Mouse (Mus musculus) forebrain, postnatal 0 days (tissue): ENCODE measurements around the gene Il6ra. TPM values are rescaled to one million over a fixed set of nuclear protein-coding genes. Genes with fewer than 3 reads are reported as not detected.

Source experiments
- ATAC-seq: fragments of 200-750 bp; cut with Nextera tagmentation; 2 replicates; pipeline ENCODE4 v1.8.0; 2017; ENCODE audit warnings: mild to moderate bottlenecking, moderate library complexity
- DNase-seq: peaks from one replicate; pipeline ENCODE4 v3.0.0-alpha.2; 2015
- H3K27ac ChIP-seq: fragments of 300-500 bp; sonication (generic); 2 replicates; pipeline ENCODE4 v1.5.1; 2014; ENCODE audit warnings: low read depth, mild to moderate bottlenecking, antibody characterized with exemption, low read length, moderate library complexity, mixed read lengths
- H3K27me3 ChIP-seq: fragments of 300-500 bp; sonication (generic); 2 replicates; pipeline ENCODE4 v1.6.1; 2014; ENCODE audit warnings: mild to moderate bottlenecking, low read length, mixed read lengths; ENCODE audit not compliant: insufficient read depth
- H3K36me3 ChIP-seq: fragments of 300-500 bp; sonication (generic); 2 replicates; pipeline ENCODE4 v1.6.1; 2014; ENCODE audit warnings: mild to moderate bottlenecking, moderate library complexity; ENCODE audit not compliant: insufficient read depth
- H3K4me1 ChIP-seq: fragments of 300-500 bp; sonication (generic); 2 replicates; pipeline ENCODE4 v1.6.1; 2014; ENCODE audit warnings: antibody characterized with exemption; ENCODE audit not compliant: insufficient read depth
- H3K4me2 ChIP-seq: fragments of 300-500 bp; sonication (generic); 2 replicates; pipeline ENCODE4 v1.6.1; 2014; ENCODE audit warnings: low read depth, mild to moderate bottlenecking, moderate library complexity
- H3K4me3 ChIP-seq: fragments of 300-500 bp; sonication (generic); 2 replicates; pipeline ENCODE4 v1.5.1; 2014; ENCODE audit warnings: low read depth, low read length, mixed read lengths
- H3K9ac ChIP-seq: fragments of 300-500 bp; sonication (generic); 2 replicates; pipeline ENCODE4 v1.6.1; 2014; ENCODE audit warnings: mild to moderate bottlenecking
- H3K9me3 ChIP-seq: fragments of 300-500 bp; sonication (generic); 2 replicates; pipeline ENCODE4 v1.6.1; 2016; ENCODE audit warnings: low read length
- CTCF ChIP-seq: sonication (generic); IDR thresholded peaks from 2 replicates; pipeline ENCODE4 v1.5.1; 2016; ENCODE audit warnings: antibody characterized with exemption, control low read depth, low read depth
- WGBS: fragments of 180-500 bp; shearing (Covaris S2); extraction: QIAGEN DNeasy Blood & Tissue Kit; methylation state at CpG from one replicate; pipeline ENCODE4 v1.1.7; 2014; 5-methylcytosine and 5-hydroxymethylcytosine counted together
- polyA plus RNA-seq: library from polyadenylated mRNA; unstranded; fragments of >200 nt; fragmentation: Nextera tagmentation; extraction: Ambion mirVana; gene quantifications from 2 replicates; pipeline ENCODE4 v1.2.1, GENCODE M21; 2015
- total RNA-seq: library from RNA; depleted of rRNA; stranded (reverse); fragments of >200 nt; gene quantifications from 2 replicates; pipeline ENCODE4 v1.2.3, GENCODE M21; 2014

Gene Il6ra
- total and polyA plus RNA-seq, 2 experiments from 2014 or later: 1.7 TPM

DNA sequence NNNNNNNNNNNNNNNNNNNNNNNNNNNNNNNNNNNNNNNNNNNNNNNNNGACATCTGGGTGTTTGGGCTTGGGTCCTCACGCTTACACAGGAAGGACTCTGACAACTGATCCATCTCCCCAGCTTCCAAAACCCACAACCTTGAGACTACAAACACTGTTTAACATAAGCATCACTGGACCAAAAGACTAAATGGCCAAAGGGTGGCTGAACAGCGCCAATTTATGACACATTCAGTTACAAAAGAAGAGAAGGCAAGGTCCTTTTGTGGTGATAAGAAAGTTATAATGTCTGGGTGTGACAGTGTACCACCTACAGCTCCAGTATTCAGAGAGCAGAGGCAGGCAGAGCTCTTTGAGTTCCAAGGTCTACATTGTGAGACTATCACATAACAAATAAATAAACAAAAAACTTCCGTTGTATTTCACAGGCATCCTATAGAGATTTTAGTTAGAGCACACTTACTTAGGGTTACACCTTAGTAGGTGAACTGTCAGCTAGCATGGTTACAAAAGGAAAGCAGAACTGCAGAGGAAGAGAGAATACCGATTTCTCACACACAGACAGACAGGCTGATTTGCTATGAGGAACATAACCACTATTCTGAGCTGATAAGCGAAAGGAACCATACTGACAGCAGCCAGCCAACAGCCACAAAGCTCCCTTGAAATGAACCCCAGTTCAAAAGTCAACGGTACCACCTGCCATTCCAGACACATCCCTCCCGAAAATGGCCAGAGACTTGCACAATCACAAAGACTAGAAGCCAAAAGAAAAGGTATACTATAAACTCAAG lies 43.4 kb upstream of the Il6ra start:
- TF ChIP-seq CTCF: no peak
- Histone ChIP-seq H3K4me1 (peaks cover 11% of the 10 kb centered on the region; the same call in 1 of the 2 replicates), H3K9me3 (no peaks in the 10 kb centered on the region), H3K9ac (no peak overlapping the region), H3K4me3 (no peak overlapping the region), H3K27me3 (no peaks in the 10 kb centered on the region), H3K4me2 (no peak overlapping the region), H3K27ac (no peak overlapping the region), H3K36me3 (peaks cover 62% of the 10 kb centered on the region)
- no peak for DNase-seq
- 92% methylated on average over 7 of the region's 7 CpGs for WGBS
- no peak for ATAC-seq

GRCm38 (mm10) chr3:89953420-89953819 lies 40.4 kb upstream of the Il6ra start:
- no peak overlapping the region for H3K4me3 ChIP-seq
- ATAC-seq (peak; percentile 86), DNase-seq (peak; percentile 87)
- no peaks in the 10 kb centered on the region for H3K27me3 ChIP-seq
- no peaks in the 10 kb centered on the region for H3K4me1 ChIP-seq
- H3K9me3 ChIP-seq: no peaks in the 10 kb centered on the region
- 0% methylated on average over 4 of the region's 4 CpGs for WGBS
- H3K9ac ChIP-seq: no peak overlapping the region
- H3K4me2 ChIP-seq: no peak overlapping the region
- peaks cover 89% of the 10 kb centered on the region for H3K36me3 ChIP-seq
- peak; percentile 97 for TF ChIP-seq CTCF
- no peak overlapping the region for H3K27ac ChIP-seq

DNA sequence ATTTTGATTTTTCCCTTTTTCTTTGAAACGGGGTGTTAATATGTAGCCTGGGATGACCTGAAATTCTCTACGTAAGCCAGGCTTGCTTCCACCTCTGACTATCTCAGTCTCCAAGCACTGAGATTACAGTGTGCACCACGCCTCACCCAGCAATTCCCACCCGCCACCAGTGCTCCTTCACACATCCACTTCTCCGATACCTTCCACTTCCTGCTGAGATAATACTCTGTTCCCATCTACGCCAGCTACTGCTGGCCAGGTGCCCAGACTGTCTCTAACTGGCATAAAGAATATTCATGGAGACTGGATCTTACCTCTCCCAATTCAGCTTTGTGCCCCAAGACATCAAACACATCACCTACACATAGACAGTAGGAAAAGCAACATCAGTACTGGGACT lies 35.7 kb upstream of the Il6ra start:
- Histone ChIP-seq H3K36me3 (peaks cover 98% of the 10 kb centered on the region), H3K27ac (no peak overlapping the region), H3K9ac (no peak overlapping the region), H3K27me3 (no peaks in the 10 kb centered on the region), H3K9me3 (no peaks in the 10 kb centered on the region), H3K4me2 (no peak overlapping the region), H3K4me1 (no peaks in the 10 kb centered on the region), H3K4me3 (no peak overlapping the region)
- 64% methylated on average over 6 of the region's 6 CpGs for WGBS
- no peak for TF ChIP-seq CTCF
- DNase-seq (peak; percentile 29), ATAC-seq (no peak)

GRCm38 (mm10) chr3:89948021-89948420 lies 35.0 kb upstream of the Il6ra start:
- no peak overlapping the region for H3K9ac ChIP-seq
- peaks cover 100% of the 10 kb centered on the region for H3K36me3 ChIP-seq
- no peak overlapping the region for H3K27ac ChIP-seq
- no peaks in the 10 kb centered on the region for H3K27me3 ChIP-seq
- H3K4me2 ChIP-seq: no peak overlapping the region
- no peak for ATAC-seq
- peak; percentile 21; the same call in 1 of the 2 replicates for TF ChIP-seq CTCF
- no peaks in the 10 kb centered on the region for H3K9me3 ChIP-seq
- no peak overlapping the region for H3K4me3 ChIP-seq
- DNase-seq: no peak
- H3K4me1 ChIP-seq: no peaks in the 10 kb centered on the region
- WGBS: 87% methylated on average over 11 of the region's 11 CpGs

- DNase-seq (no peak), ATAC-seq (peak; percentile 42; the same call in 1 of the 2 replicates)
- no peaks in the 10 kb centered on the region for H3K9me3 ChIP-seq
- H3K27me3 ChIP-seq: no peaks in the 10 kb centered on the region
- H3K27ac ChIP-seq: no peak overlapping the region
- no peak overlapping the region for H3K4me2 ChIP-seq
- peaks cover 99% of the 10 kb centered on the region for H3K36me3 ChIP-seq
- no peaks in the 10 kb centered on the region for H3K4me1 ChIP-seq
- H3K4me3 ChIP-seq: no peak overlapping the region
- no peak for TF ChIP-seq CTCF
- no peak overlapping the region for H3K9ac ChIP-seq
- 82% methylated on average over 8 of the region's 8 CpGs for WGBS
Observed at GRCm38 (mm10) chr3:89945026-89945425, 32.0 kb upstream of the Il6ra start.

DNA sequence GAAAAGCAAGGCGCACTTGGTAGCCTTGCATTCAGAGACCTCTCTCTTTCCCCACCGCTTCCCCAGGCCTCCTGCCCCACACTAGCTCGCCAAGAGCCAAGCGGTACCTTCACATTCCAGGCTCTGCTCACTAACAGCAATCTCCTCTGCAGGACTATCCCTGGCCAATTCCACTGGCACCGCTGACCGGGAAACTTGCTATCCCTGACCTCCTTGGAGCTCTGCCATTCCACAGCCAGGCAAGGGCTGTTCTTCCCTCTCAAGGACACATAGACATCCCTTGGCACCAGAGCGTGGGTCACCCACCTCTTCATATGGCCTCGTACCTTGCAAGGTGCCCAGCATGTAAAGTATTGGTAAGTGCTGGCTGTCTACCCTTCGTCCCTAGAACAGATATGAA lies 29.9 kb upstream of the Il6ra start:
- no peak overlapping the region for H3K4me3 ChIP-seq
- no peak overlapping the region for H3K27ac ChIP-seq
- 71% methylated on average over 9 of the region's 9 CpGs for WGBS
- H3K9ac ChIP-seq: no peak overlapping the region
- ATAC-seq (no peak), DNase-seq (no peak)
- no peaks in the 10 kb centered on the region for H3K4me1 ChIP-seq
- H3K27me3 ChIP-seq: no peaks in the 10 kb centered on the region
- TF ChIP-seq CTCF: no peak
- no peaks in the 10 kb centered on the region for H3K9me3 ChIP-seq
- peaks cover 95% of the 10 kb centered on the region for H3K36me3 ChIP-seq
- no peak overlapping the region for H3K4me2 ChIP-seq

GRCm38 (mm10) chr3:89936495-89936894 lies 23.5 kb upstream of the Il6ra start:
- Histone ChIP-seq H3K4me1 (no peaks in the 10 kb centered on the region), H3K4me2 (no peak overlapping the region), H3K27me3 (no peaks in the 10 kb centered on the region), H3K27ac (no peak overlapping the region), H3K36me3 (peaks cover 42% of the 10 kb centered on the region), H3K4me3 (no peak overlapping the region), H3K9me3 (no peaks in the 10 kb centered on the region), H3K9ac (no peak overlapping the region)
- TF ChIP-seq CTCF: no peak
- DNase-seq: no peak
- WGBS: 92% methylated on average over 3 of the region's 3 CpGs
- no peak for ATAC-seq
